Mouse (Mus musculus): Measurements from ENCODE around the gene Cst7.

The Cst7 gene

GRCm38 (mm10) chr2:150627140-150627539, 56.9 kb downstream of the Cst7 start:
- DNase-seq (ENCODE audit: low read depth, low spot score), result no peak
